Mouse (Mus musculus) liver, postnatal 0 days (tissue): ENCODE data around the gene Rhobtb3. TPM values are rescaled to one million over a fixed set of nuclear protein-coding genes. Genes with fewer than 3 reads are reported as not detected.

ENCODE experiments used
- ATAC-seq: fragments of 200-750 bp; cut with Nextera tagmentation; 2 replicates; pipeline ENCODE4 v1.8.0; 2017; ENCODE audit warnings: mild to moderate bottlenecking, moderate library complexity
- DNase-seq: peaks from one replicate; pipeline ENCODE4 v3.0.0-alpha.2; 2016
- H3K27ac ChIP-seq: fragments of 300-500 bp; sonication (generic); 2 replicates; pipeline ENCODE4 v1.5.1; 2014; ENCODE audit warnings: antibody characterized with exemption, moderate library complexity, mild to moderate bottlenecking, low read depth
- H3K27me3 ChIP-seq: fragments of 300-500 bp; sonication (generic); 2 replicates; pipeline ENCODE4 v1.6.1; 2014; ENCODE audit warnings: low read length, control low read depth, mixed read lengths; ENCODE audit not compliant: insufficient read depth
- H3K36me3 ChIP-seq: fragments of 300-500 bp; sonication (generic); replicated peaks from 2 replicates; pipeline ENCODE4 v1.6.1; 2014; ENCODE audit warnings: mild to moderate bottlenecking, control low read depth, low read length, moderate library complexity, mixed read lengths; ENCODE audit not compliant: insufficient read depth
- H3K4me1 ChIP-seq: fragments of 300-500 bp; sonication (generic); 2 replicates; pipeline ENCODE4 v1.6.1; 2014; ENCODE audit warnings: antibody characterized with exemption, mild to moderate bottlenecking, control low read depth; ENCODE audit not compliant: insufficient read depth
- H3K4me2 ChIP-seq: fragments of 300-500 bp; sonication (generic); 2 replicates; pipeline ENCODE4 v1.6.1; 2014; ENCODE audit warnings: low read depth, mild to moderate bottlenecking, low read length, moderate library complexity, mixed read lengths
- H3K4me3 ChIP-seq: fragments of 300-500 bp; sonication (generic); 2 replicates; pipeline ENCODE4 v1.5.1; 2014; ENCODE audit warnings: low read depth, low read length
- H3K9ac ChIP-seq: fragments of 300-500 bp; sonication (generic); replicated peaks from 2 replicates; pipeline ENCODE4 v1.6.1; 2014; ENCODE audit warnings: mild to moderate bottlenecking, moderate library complexity
- H3K9me3 ChIP-seq: fragments of 300-500 bp; sonication (generic); 2 replicates; pipeline ENCODE4 v1.6.1; 2016; ENCODE audit warnings: mild to moderate bottlenecking, control low read depth, low read length, mixed read lengths
- CTCF ChIP-seq: sonication (generic); IDR thresholded peaks from 2 replicates; pipeline ENCODE4 v1.5.1; 2016; ENCODE audit warnings: antibody characterized with exemption, low read depth
- EP300 ChIP-seq: IDR thresholded peaks from 2 replicates; pipeline ENCODE4 v1.6.1; 2016; ENCODE audit warnings: antibody characterized with exemption, low read depth, mild to moderate bottlenecking
- WGBS: fragments of 180-500 bp; shearing (Covaris S2); extraction: QIAGEN DNeasy Blood & Tissue Kit; methylation state at CpG from one replicate; pipeline ENCODE4 v1.1.7; 2014; ENCODE audit not compliant: insufficient replicate concordance; 5-methylcytosine and 5-hydroxymethylcytosine counted together
- polyA plus RNA-seq: library from polyadenylated mRNA; unstranded; fragments of >200 nt; fragmentation: Nextera tagmentation; extraction: Ambion mirVana; gene quantifications from 2 replicates; pipeline ENCODE4 v1.2.1, GENCODE M21; 2015

Rhobtb3 gene
- polyA plus RNA-seq, 1 experiment from 2014 or later, result 2.7 TPM

DNA sequence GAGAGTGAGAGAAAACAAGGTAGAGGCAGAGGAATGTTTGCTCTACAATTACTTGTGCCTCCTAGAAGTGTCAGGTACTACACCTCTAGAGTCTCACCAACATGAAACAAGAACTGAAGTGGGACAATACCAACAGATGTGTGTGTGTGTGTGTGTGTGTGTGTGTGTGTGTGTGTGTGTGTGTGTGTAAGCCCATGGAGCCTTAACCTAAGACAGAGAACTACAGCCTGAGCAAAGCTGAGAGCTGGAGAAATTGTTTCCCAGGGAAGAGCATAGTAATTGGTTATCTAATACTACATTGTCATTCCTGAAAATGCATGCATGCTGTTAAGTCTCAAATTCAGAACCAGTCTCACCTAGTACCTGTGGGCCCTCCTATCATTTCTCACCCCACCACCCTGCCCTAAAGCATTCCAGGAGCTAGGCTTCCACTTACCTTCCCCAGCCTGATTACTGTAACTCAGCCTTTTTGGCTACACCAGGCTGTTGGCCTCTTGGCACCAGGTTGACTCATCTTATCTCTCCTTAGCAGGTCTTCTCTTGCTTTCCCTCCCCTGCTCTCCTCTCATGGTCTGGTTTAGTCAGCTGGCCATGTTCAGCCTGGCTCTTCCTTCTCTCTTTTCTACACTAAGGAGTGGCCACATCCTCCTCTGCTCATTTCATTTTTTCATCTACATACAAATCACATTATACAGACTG is 78.1 kb downstream of the Rhobtb3 start:
- Histone ChIP-seq H3K4me3 (no peak overlapping the region), H3K4me1 (peaks cover 4% of the 10 kb centered on the region), H3K27me3 (no peaks in the 10 kb centered on the region), H3K9ac (no peak overlapping the region), H3K9me3 (no peaks in the 10 kb centered on the region), H3K36me3 (no peaks in the 10 kb centered on the region), H3K4me2 (0 out of 2 replicates have a peak overlapping the region, but pooled peaks have one; percentile 6), H3K27ac (peak overlapping the region; percentile 34; the same call in 1 of the 2 replicates)
- DNase-seq (peak; percentile 20), ATAC-seq (peak; percentile 98)
- peak; percentile 78 for TF ChIP-seq EP300
- no peak for TF ChIP-seq CTCF

DNA sequence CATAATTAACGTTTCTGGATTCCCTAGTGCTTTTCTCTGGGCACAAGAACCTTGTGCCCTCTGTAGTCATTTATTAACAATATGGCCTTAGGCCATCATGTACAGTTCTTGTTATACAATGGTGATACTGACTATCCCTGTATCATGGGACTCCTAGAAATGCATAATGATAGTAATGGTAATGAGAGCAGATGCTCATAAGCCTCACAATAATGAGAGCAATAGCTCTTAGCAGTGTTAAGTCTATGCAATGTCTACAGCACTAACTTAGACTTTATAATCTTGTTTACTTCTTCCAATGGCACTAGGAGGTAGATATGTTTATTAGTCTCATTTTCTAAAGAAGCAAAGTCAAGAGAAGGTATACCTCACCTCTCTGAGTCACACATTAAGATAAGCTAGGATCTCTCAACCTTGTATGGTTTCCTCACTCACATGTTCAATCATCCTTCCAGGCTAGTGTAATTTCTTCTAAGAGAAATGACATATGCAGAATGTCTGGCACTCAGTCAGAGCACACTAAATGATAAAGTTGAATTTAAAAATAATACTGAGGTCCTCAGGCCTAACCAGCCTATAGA is 84.4 kb downstream of the Rhobtb3 start:
- Histone ChIP-seq H3K27ac (no peak overlapping the region), H3K36me3 (0 out of 2 replicates have a peak, but pooled peaks cover 3% of the 10 kb centered on the region), H3K27me3 (no peaks in the 10 kb centered on the region), H3K9me3 (no peaks in the 10 kb centered on the region), H3K9ac (no peak overlapping the region), H3K4me1 (no peaks in the 10 kb centered on the region), H3K4me2 (no peak overlapping the region), H3K4me3 (no peak overlapping the region)
- WGBS, result 66% methylated on average over 1 of the region's 1 CpGs
- ATAC-seq, result no peak
- TF ChIP-seq EP300 (no peak), CTCF (no peak)
- DNase-seq, result no peak

DNA sequence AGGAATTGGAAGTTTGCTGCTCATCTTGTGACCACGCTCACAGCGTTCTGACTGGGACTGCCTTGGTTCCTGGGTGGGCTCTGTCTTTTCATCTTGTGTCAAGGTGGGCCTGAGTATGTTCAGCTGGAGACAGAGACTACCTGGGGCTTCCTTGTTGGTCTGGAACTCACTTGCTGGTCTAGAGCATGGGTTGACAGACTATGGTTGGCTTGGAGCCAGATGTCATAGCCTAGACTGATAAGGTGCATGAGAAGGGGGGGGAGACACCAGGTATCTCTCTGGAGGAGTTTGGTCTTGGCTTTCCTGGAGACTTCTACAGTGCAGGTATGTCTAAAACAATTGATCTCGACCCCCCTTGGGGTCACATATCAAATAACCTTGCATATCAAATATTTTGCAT is 90.6 kb downstream of the Rhobtb3 start:
- Histone ChIP-seq H3K4me1 (no peaks in the 10 kb centered on the region), H3K27ac (no peak overlapping the region), H3K9ac (no peak overlapping the region), H3K4me3 (no peak overlapping the region), H3K9me3 (no peaks in the 10 kb centered on the region), H3K36me3 (peaks cover 8% of the 10 kb centered on the region; the same call in 1 of the 2 replicates), H3K27me3 (no peaks in the 10 kb centered on the region), H3K4me2 (no peak overlapping the region)
- 87% methylated on average over 3 of the region's 3 CpGs for WGBS
- TF ChIP-seq CTCF (no peak), EP300 (no peak)
- DNase-seq (no peak), ATAC-seq (no peak)

DNA sequence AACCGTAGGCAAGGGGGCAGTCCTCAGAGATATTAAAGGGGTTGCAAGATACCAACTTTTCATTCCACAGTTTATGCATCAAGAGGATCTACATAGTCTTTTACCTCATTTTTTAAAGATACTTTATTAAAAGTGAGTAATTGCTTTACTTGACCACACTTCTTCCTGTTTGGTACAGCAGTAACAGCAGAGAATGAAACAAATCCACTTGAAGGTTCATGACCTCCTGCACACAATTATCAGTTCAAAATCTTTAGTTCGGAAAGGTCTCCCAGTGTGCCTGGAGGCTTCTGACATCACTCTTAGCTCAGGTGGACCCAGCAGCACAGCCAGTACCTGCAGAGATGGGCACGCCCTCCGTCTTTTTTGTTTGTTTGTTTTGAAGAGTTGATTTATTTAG is 91.7 kb downstream of the Rhobtb3 start:
- peaks cover 13% of the 10 kb centered on the region; the same call in 1 of the 2 replicates for H3K36me3 ChIP-seq
- H3K4me2 ChIP-seq, result no peak overlapping the region
- H3K9me3 ChIP-seq, result no peaks in the 10 kb centered on the region
- WGBS, result 78% methylated on average over 4 of the region's 4 CpGs
- no peak overlapping the region for H3K4me3 ChIP-seq
- TF ChIP-seq EP300 (no peak), CTCF (no peak)
- no peaks in the 10 kb centered on the region for H3K4me1 ChIP-seq
- DNase-seq, result no peak
- H3K9ac ChIP-seq, result no peak overlapping the region
- no peak overlapping the region for H3K27ac ChIP-seq
- ATAC-seq, result no peak
- no peaks in the 10 kb centered on the region for H3K27me3 ChIP-seq

DNA sequence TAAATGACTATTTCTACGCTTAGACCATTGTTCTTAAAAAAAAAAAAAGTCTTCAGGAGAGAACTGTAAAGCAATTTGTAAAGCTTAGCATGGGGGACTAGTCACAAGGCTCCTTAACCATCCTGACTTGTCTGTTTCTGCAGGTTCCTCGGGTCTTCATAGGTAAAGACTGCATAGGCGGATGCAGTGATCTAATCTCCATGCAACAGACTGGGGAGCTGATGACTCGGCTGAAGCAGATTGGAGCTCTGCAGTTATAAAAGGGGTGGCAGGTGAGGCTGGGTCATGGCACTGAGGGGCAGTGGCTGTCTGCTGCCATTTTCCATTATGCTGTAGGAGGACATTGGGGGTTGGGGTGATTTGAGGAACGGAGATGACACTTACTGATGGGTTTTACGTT is 96.7 kb downstream of the Rhobtb3 start:
- no peak for TF ChIP-seq EP300
- no peak for TF ChIP-seq CTCF
- no peaks in the 10 kb centered on the region for H3K27me3 ChIP-seq
- ATAC-seq, result no peak
- H3K4me2 ChIP-seq, result no peak overlapping the region
- H3K36me3 ChIP-seq, result peaks cover 13% of the 10 kb centered on the region; the same call in 1 of the 2 replicates
- H3K4me1 ChIP-seq, result peaks cover 22% of the 10 kb centered on the region
- 70% methylated on average over 6 of the region's 6 CpGs for WGBS
- no peaks in the 10 kb centered on the region for H3K9me3 ChIP-seq
- no peak overlapping the region for H3K27ac ChIP-seq
- no peak overlapping the region for H3K9ac ChIP-seq
- DNase-seq, result no peak
- no peak overlapping the region for H3K4me3 ChIP-seq

DNA sequence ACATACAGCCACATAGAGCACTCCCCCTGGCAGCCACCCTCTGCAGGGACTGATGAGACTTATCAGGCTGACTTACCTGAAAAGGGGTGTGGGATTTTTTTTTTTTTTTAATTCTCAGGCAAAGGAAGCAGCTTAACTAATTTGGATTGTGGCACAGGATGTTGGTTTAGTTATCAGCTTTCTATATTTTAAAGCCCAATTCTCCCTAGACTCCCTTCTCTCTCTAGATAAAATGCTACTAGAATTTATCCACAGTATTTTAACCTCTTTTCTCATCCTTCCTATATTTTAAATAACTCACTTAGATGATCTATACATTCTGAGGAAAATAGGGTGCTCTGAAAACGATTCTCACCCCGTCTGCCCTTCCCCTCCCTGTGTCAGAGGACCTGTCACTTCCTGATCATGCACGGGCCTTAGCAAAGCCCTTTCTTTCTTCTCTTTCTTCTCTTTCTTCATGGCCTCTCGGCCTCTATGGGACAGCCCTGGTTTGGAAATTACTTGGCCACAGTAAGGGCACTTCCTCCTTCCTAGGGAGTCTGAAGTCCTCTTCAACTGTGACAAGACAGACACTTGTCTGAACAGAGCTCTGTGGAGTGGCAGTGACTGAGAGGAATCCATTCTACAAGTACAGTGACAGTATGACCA is 98.1 kb downstream of the Rhobtb3 start:
- no peaks in the 10 kb centered on the region for H3K27me3 ChIP-seq
- no peak overlapping the region for H3K9ac ChIP-seq
- WGBS, result 24% methylated on average over 4 of the region's 4 CpGs
- peaks cover 10% of the 10 kb centered on the region; the same call in 1 of the 2 replicates for H3K36me3 ChIP-seq
- ATAC-seq, result peak; percentile 14; the same call in 1 of the 2 replicates
- DNase-seq, result no peak
- peaks cover 26% of the 10 kb centered on the region for H3K4me1 ChIP-seq
- TF ChIP-seq EP300 (no peak), CTCF (no peak)
- peak overlapping the region; percentile 32; the same call in 1 of the 2 replicates for H3K27ac ChIP-seq
- H3K9me3 ChIP-seq, result no peaks in the 10 kb centered on the region
- no peak overlapping the region for H3K4me3 ChIP-seq
- no peak overlapping the region for H3K4me2 ChIP-seq
